Mouse (Mus musculus) natural killer cell, adult 2 months (primary cell): ENCODE measurements around the gene Srpk1.
"Not testable (repeated sequence)": the region's sequence is repeated elsewhere in the genome, so short reads cannot be mapped to it uniquely, and the experiment has no call there.

Experiments
- DNase-seq, 2 experiments: peaks; one replicate each; pipeline ENCODE4 v3.0.0; 2022; ENCODE audit warnings: low spot score in 2 of 2

Gene Srpk1

DNA sequence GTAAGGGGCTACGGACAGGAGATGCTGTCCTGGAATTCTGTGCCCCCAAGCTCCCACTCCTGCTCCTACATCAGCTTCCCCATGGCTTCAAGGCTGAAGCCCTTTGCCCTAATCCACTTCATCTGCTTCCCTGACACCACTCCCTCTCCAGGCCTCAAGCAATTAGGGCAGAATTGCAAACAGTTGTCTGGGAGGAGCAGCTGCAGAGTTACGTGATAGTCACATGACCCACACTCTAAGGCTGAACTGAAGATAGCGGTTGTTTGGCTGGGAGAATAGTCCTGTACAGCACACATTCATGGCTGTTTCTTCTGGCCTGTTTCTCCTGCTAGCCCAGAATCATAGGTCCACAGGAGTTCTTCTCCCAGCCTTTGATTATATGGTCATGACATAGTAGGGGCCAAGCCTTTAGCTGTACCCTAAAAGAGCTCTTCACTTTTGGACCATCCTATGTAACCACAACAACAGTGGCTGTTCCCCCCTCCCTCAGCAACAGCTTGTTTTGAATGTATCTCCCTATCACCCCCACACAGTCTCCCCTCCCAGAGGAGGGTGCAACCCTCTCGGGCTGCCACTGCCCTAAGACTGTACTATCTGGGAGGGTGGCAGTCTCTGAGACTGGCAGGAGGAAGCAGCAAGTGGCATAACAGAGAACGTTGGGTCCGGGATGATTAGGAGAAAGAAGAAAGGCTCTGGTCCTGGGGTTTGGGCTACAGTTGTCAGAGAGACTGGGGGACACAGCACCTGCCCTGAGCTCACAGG, 65.7 kb downstream of the Srpk1 start:
- no peak for DNase-seq

GRCm38 (mm10) chr17:28554021-28554420, 68.5 kb downstream of the Srpk1 start:
- not testable (repeated sequence) for DNase-seq

DNA sequence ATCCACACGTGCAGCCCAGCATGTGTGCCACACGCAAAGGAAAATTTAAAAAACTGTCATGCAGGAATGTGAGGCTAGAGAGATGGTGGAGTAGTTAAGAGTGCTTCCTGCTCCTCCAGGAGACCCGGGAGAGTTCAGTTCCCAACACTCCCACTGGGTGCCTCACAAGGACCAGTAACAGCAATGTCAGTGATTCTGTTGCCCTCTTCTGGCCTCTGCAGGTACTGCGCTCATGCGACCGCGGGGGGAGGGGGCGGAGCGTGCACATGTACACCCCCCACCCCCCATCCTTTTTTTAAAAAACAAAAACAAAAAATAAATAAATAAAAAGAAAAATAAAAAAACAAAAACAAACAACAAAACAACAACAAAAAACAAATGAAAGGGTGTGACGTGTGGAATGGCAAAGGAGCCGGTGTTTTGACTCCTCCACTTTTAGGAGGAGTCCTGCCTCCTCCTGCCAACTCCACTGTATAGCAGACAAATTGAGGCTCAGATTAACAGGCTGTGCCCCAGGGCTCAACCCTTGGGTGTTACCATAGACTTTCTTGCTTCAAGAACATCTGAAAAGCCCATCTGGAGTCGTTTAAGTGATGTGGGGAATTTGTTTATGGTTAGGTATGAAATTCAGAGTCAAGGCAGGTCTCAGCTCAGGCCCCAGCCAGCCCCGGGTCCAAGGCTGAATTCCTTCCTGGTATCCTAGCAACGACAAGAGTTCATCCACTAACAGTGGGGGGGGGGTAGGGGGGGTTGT, 69.3 kb downstream of the Srpk1 start:
- peak; percentile 30 to 73 for DNase-seq

- DNase-seq: no peak
Measured at GRCm38 (mm10) chr17:28549111-28549510, 73.4 kb downstream of the Srpk1 start, which contains the start of gene Clpsl2. Clpsl2 (plus strand) TSS chr17:28549411.

DNA sequence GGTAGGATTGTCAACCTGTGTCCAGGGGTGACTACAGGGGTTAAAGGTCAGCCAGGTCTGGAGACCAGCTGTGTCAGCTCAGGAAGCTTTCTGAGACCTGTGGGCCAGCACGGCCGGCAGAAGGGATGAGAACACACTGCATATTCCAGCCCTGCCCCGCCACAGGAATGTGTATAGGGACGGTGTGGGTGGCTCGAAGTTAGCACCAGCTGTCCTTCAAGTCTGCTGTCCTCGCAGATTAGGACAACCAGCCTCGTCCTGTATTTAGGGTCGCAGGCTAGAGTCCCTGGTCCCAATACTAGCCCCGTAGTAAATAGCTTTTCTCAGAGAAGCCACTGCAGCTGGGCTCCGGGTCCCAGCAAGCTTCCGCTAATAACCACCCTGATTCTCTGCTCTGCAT, 74.0 kb downstream of the Srpk1 start:
- DNase-seq: no peak

- DNase-seq: peak in 1 of 2 experiments; percentile 23
Measured at GRCm38 (mm10) chr17:28546925-28547324, 75.6 kb downstream of the Srpk1 start.

GRCm38 (mm10) chr17:28537881-28538280, 84.6 kb downstream of the Srpk1 start:
- no peak for DNase-seq
